Mouse (Mus musculus): ENCODE measurements at regions not wholly inside any gene's neighbourhood (a gene's known extent, or its start where the extent isn't known, plus 50 kb on each side); places are given as distances from the start of the nearest gene placed in this dataset.

DNA sequence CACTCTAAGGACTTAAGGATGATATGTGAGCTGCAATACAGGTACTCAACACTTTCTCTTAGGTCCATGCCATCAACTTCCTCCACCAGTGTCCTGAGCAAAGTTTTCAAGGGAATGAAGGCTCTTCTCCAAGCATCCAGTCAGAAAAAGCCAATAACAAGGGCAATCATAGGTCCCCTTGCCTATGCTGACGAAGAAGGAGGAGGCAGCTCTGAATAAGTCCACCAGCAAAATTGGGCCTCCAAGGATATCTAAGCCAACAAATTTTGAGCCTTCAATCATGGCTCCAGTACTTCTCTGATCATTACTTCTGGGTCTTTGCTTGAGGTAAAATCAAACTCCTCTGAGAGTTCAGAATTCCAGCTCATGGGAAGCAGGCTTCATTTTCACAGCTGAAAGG is 293.1 kb downstream of the Snurf start:
- DNase-seq: peak; percentile 4
